Mouse (Mus musculus): Measurements from ENCODE around the gene Ppdpf.

Ppdpf gene

DNA sequence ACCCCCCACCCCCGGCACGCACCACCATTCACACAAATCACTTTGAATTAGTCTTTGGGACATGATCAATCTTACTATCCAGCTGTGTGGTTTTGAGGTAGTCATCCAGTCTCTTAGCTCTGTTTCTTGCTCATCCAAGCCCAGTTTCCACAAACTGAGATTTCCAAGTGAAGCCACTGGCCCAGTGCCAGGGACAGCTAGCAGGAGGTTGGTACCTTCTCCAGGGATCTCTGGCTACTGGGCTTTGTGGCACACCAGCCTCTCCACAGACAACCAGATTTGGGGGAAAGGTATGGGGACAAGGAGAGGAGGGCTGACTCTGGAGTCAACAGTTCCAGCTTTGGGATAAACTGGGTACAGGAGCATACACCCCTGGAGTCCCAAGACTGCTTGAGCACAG is 33.3 kb downstream of the Ppdpf start:
- DNase-seq: peak; percentile 21

- no peak for DNase-seq
Observed at GRCm38 (mm10) chr2:181224994-181225393, 37.9 kb downstream of the Ppdpf start.

DNA sequence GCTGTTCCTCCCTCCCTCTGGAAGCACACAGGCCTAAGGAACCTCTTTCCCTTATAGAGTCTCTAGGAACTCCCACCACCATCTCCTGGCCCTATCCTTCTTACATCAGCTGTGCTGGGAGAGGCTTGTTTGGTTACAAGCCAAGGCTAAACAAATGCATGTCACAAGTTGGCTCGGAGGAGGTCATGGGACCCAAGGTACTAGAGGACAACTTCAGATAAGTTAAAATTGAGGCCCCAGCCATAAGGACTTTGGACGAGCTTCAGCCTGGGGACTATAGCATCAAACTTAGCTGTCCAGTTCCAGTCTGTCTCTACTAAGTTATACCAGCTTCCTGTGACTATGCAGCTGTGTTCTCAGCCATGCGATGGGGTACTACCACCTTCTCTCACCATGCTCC is 40.1 kb downstream of the Ppdpf start:
- DNase-seq: no peak

GRCm38 (mm10) chr2:181228335-181228734 is 41.3 kb downstream of the Ppdpf start:
- DNase-seq: no peak

DNA sequence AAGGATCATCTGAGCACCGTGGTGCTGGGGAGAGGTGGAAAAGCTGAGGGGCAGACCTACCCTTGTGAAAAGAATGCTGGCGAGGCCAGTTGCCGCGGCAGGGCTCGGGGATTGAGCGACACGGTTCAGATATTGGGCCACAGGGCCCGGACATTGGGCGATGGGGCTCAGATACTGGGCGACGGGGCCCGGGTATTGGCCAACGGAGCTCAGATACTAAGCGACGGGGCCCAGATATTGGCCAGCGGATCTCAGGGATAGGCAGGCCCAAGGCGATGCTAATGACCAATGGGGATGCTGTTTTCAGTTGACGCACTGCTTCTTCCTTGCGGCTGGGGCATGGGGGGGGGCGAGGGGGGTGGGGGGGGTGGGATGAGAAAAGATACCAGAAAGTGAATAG is 44.1 kb downstream of the Ppdpf start:
- DNase-seq: peak; percentile 53

- no peak for DNase-seq
Observed at GRCm38 (mm10) chr2:181233443-181233842, 46.4 kb downstream of the Ppdpf start.

DNA sequence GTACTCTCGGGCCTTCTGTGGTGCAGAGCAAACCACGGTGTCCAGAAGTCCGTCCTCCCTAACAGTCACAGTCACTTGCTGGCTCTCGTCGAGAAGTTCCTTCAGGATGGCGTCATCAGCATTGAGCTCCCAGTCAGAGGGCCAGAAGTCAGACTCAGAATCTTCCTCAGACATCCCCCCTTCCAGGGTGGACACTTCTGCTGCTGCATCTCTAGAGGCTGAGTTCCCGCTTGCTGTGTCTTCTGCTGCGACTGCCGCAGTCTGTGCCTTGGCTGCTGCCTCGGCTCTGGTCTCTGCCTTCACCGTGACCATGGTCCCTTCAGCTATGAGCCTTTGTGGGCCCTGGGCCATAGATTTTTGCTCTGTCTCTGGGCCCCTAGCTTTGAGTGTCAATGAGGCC is 47.6 kb downstream of the Ppdpf start:
- no peak for DNase-seq

DNA sequence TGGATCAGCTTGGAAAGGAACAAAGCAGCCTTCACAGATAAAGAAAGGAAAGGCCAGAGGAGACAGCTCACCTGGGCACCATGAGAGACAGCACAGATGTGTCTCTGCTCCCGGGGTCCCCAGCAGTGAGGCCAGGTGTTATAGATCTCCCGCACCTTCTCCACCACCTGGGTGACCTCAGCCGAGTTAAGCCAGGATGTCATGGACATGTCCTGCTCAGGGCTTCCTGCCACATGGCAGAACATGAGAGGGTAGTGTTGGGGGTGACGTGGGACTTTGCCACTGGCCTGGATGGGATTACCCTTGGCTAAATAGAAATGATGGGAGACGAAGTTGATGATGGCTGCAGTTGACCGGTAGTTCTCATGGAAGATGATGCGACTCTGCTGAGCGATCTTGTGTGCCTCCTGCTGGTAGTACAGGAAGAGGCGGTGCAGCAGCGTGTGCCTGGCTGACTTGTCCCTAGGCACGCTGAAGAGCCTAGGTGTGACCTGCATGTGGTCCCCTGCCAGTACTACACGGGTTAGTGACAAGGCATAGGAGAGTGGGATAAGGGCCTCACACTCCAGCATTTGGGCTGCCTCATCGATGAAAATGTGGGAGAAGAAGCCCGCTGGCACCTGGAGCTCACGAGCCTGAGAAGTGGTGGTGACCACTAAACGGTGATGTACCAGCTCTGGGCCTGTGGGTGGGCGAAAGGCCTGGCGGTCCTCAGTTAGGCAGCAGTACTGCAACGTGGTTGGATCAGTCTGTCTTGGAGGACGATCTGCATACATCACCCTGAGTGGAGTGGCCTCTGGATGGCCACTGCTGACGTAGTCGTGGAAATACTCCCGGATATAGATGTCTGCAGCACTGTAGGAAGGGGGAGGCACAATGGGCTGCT is 48.9 kb downstream of the Ppdpf start:
- DNase-seq: no peak

DNA sequence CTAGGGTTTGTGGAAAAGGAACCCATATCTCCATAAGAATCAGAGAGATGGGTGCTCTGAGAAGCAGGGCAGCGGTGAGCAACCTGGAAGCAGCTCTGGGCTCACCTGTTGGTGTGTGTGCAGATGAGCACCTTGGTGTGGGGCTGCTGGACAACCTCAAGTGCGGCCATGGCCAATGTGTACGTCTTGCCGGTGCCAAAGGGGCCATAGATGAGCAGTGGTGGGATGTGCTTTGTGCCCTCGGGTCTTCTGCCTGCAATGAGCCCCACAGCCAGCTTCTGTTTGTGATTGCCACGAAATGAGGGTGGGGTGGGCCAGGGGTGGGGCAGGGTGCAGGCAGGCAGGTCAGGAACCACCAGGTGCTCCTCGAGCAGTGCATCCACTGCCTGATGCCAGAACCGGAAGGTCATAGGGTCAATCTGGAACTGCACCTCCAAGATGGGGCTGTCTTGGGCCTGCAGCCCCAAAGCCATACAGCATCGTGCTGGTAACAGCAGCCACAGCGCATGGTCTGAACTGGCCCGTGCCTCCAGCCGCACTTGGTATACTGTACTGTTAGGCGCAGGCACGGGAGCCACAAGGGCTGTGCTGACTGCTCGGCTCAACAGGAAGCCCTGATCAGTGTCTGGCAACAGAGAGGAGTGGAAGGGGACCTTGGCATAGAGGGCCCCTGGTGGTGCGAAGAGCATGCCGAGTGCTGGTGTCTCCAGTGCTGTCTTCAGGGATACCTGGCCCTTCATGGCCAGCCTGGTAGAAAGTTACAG is 50.4 kb downstream of the Ppdpf start:
- no peak for DNase-seq

DNA sequence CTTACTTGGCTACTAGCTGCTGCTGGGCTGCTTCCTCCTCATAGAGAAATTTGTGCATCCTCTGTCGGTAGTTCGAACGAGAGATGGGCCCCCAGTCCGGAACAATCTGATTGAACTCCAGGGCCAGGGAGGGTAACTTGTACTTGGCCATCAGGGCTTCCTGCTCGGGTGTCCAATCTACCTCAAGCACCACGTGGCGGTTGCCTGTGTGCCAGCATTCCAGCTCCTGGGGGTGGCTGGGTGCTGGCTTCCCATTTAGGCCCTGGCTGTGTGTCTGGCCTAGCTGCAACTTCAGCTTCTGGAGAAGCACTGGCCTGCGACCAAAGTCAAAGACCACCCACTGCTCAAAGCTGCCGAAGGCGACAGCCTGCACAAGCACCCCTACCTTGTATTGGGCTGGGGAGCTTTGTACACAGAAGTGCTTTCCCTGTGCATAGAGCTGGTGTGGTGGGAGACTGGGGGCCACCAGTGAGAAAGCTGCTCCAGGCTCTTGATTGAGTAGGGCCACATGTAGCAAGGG is 51.1 kb downstream of the Ppdpf start:
- no peak for DNase-seq
